Mouse (Mus musculus) macrophage (primary cell): ENCODE measurements around the gene Taf15. TPM values are rescaled to one million over a fixed set of nuclear protein-coding genes. Genes with fewer than 3 reads are reported as not detected.
A peak's percentile ranks its signal among the peaks of the same experiment; 100 is the strongest.
"Not testable (repeated sequence)": the region's sequence is repeated elsewhere in the genome, so short reads cannot be mapped to it uniquely, and the experiment has no call there.

Experiments used
- H3K27ac ChIP-seq: fragments of 350-480 bp; formaldehyde crosslinking; 2 replicates; pipeline ENCODE4 v1.9.0; 2021
- H3K36me3 ChIP-seq: fragments of 350-480 bp; formaldehyde crosslinking; 2 replicates; pipeline ENCODE4 v1.9.0; 2021; ENCODE audit errors: inconsistent target
- H3K4me3 ChIP-seq: fragments of 350-480 bp; formaldehyde crosslinking; 2 replicates; pipeline ENCODE4 v1.9.0; 2021; ENCODE audit errors: inconsistent target
- H3K79me2 ChIP-seq: fragments of 350-480 bp; formaldehyde crosslinking; 2 replicates; pipeline ENCODE4 v1.9.0; 2021; ENCODE audit errors: inconsistent target
- WGBS: methylation state at CpG from one replicate; pipeline ENCODE4 v1.1.7; 2026; ENCODE audit warnings: inconsistent platforms; ENCODE audit not compliant: missing documents; 5-methylcytosine and 5-hydroxymethylcytosine counted together
- polyA plus RNA-seq: library from polyadenylated mRNA; stranded (reverse); fragments of 250-400 nt; gene quantifications from 3 replicates; pipeline ENCODE4 v1.2.4, GENCODE M21; 2018; ENCODE audit warnings: inconsistent platforms

The Taf15 gene
- polyA plus RNA-seq, 1 experiment from 2014 or later = 132 TPM

GRCm38 (mm10) chr11:83538705-83539314 lies 65.9 kb downstream of the Taf15 start:
- no peaks in the 10 kb centered on the region for H3K79me2 ChIP-seq
- no peak overlapping the region for H3K4me3 ChIP-seq
- H3K27ac ChIP-seq = no peak overlapping the region
- no peaks in the 10 kb centered on the region for H3K36me3 ChIP-seq
- WGBS = 86% methylated on average over 3 of the region's 3 CpGs

DNA sequence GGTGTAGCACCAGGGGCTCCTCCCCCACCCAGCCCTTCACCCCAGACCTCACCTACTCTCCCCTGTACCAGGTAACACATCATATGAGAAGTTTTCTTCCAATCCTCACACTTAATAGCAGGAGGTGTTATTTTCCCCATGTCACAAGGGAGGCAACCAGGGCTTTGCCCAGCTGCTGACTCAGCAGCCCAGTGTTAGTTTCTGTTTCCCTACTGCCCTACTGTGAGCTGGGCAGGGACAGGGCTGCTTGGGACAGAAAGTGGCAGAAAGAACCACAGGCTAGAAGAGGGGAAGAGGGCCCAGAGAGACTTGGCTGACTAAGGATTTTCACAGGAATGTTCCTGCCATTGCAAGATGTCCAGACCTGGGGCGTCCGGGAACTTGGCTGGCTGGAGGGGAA lies 68.0 kb downstream of the Taf15 start:
- Histone ChIP-seq H3K27ac (peak overlapping the region; percentile 51), H3K36me3 (no peaks in the 10 kb centered on the region), H3K4me3 (no peak overlapping the region), H3K79me2 (no peaks in the 10 kb centered on the region)
- WGBS = 23% methylated on average over 2 of the region's 2 CpGs

GRCm38 (mm10) chr11:83541415-83541814 lies 68.5 kb downstream of the Taf15 start:
- H3K36me3 ChIP-seq = no peaks in the 10 kb centered on the region
- H3K27ac ChIP-seq = peak overlapping the region; percentile 51
- no peaks in the 10 kb centered on the region for H3K79me2 ChIP-seq
- H3K4me3 ChIP-seq = no peak overlapping the region
- 82% methylated on average over 3 of the region's 3 CpGs for WGBS

GRCm38 (mm10) chr11:83544214-83544613 lies 71.3 kb downstream of the Taf15 start:
- 9% methylated on average over 3 of the region's 3 CpGs for WGBS
- H3K36me3 ChIP-seq = no peaks in the 10 kb centered on the region
- no peaks in the 10 kb centered on the region for H3K79me2 ChIP-seq
- H3K27ac ChIP-seq = no peak overlapping the region
- no peak overlapping the region for H3K4me3 ChIP-seq

DNA sequence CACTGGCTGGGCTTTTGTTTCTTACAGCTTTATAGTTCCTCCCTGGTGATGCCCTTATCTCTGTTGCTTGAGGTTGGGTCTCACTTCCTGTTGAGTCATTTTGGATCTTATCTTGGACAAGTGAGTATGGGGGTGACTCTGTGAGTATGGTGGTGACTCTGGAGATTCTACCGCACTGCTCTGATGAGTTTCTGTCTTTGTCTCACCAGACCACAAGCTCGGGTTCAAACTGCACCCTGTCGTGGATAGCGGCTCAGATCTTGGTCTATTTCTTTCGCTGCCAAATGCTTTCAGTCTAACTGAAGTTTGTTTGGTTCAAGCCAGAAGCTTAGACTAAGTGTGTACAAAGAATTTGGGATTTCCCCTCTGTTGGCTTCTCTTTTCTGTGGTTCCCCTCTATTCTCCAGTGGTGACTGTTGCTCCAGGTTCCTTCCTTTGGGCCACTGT lies 77.3 kb downstream of the Taf15 start:
- H3K4me3 ChIP-seq = no peak overlapping the region
- H3K79me2 ChIP-seq = no peaks in the 10 kb centered on the region
- whole genome bisulfite sequencing = 6% methylated on average over 5 of the region's 5 CpGs
- no peaks in the 10 kb centered on the region for H3K36me3 ChIP-seq
- no peak overlapping the region for H3K27ac ChIP-seq

DNA sequence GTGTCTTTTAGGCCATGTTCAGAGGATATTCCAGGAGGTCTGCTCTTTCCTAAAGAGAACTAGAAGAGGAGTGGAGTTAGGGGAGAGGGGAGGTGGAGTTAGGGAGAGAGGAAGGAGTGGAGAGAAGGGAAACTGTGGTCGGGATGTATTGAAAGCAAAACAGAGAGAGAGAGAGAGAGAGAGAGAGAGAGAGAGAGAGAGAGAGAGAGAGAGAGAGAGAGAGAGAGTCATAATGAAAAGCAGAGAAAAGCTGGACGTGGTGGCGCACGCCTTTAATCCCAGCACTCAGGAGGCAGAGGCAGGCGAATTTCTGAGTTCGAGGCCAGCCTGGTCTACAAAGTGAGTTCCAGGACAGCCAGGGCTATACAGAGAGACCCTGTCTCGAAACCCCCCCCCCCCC lies 78.2 kb downstream of the Taf15 start:
- not testable (repeated sequence) for H3K79me2 ChIP-seq, H3K36me3 ChIP-seq, H3K27ac ChIP-seq, H3K4me3 ChIP-seq
- 11% methylated on average over 1 of the region's 7 CpGs for WGBS

GRCm38 (mm10) chr11:83551668-83552067 lies 78.8 kb downstream of the Taf15 start:
- WGBS = 84% methylated on average over 5 of the region's 5 CpGs
- no peaks in the 10 kb centered on the region for H3K79me2 ChIP-seq
- no peaks in the 10 kb centered on the region for H3K36me3 ChIP-seq
- H3K4me3 ChIP-seq = no peak overlapping the region
- no peak overlapping the region for H3K27ac ChIP-seq

Other genes starting within 250 kb of the Taf15 start
- gene Slfn14, start 186.4 kb upstream of the Taf15 start, polyA plus RNA-seq = not detected in 3 replicates
- 70.2 to 81.3 TPM (median 77.0 TPM) in 3 replicates for gene Ap2b1, start 174.1 kb upstream of the Taf15 start, polyA plus RNA-seq
- gene Pex12, start 170.5 kb upstream of the Taf15 start, polyA plus RNA-seq = 6.9 to 7.9 TPM (median 7.7 TPM) in 3 replicates
- 0.09 TPM in 1 of 3 replicates, not detected in the others for gene Rasl10b, start 63.9 kb upstream of the Taf15 start, polyA plus RNA-seq
- not detected in 3 replicates for gene Gas2l2, start 43.6 kb upstream of the Taf15 start, polyA plus RNA-seq
- gene 1700020L24Rik, start 35.4 kb upstream of the Taf15 start, polyA plus RNA-seq = 0.26 TPM in 1 of 3 replicates, not detected in the others
- 0.13 to 0.46 TPM (median 0.22 TPM) in 3 replicates for gene Mmp28, start 10.0 kb upstream of the Taf15 start, polyA plus RNA-seq
- gene Heatr9, start 49.1 kb downstream of the Taf15 start, polyA plus RNA-seq = 0.34 TPM in 1 of 3 replicates, not detected in the others
- 67.6 to 220 TPM (median 169 TPM) in 3 replicates for gene Ccl5, start 57.4 kb downstream of the Taf15 start, polyA plus RNA-seq
- gene Ccl9, start 105.5 kb downstream of the Taf15 start, polyA plus RNA-seq = 289 to 625 TPM (median 620 TPM) in 3 replicates
- 508 to 1,107 TPM (median 907 TPM) in 3 replicates for gene Ccl6, start 120.0 kb downstream of the Taf15 start, polyA plus RNA-seq
- gene Rpl9-ps1, start 172.5 kb downstream of the Taf15 start, polyA plus RNA-seq = not detected in 3 replicates
- gene Ccl3, start 176.3 kb downstream of the Taf15 start, polyA plus RNA-seq = 203 to 397 TPM (median 307 TPM) in 3 replicates
- gene Ccl4, start 189.5 kb downstream of the Taf15 start, polyA plus RNA-seq = 101 to 412 TPM (median 201 TPM) in 3 replicates
- 635 to 1,651 TPM (median 1,108 TPM) in 3 replicates for gene Wfdc17, start 230.9 kb downstream of the Taf15 start, polyA plus RNA-seq
- 1.5 to 1.6 TPM in 2 of 3 replicates, not detected in the other for gene Wfdc18, start 235.9 kb downstream of the Taf15 start, polyA plus RNA-seq